Mouse (Mus musculus) megakaryocyte, embryonic 14.5 days (primary cell): ENCODE data around the gene Emc9.

Experiments
- FLI1 ChIP-seq: IDR thresholded peaks from 2 replicates; pipeline ENCODE4 v1.6.1; 2012; ENCODE audit warnings: low read length, inconsistent platforms, mixed read lengths
- GATA1 ChIP-seq: IDR thresholded peaks from 3 replicates; pipeline ENCODE4 v1.6.1; 2012; ENCODE audit warnings: mixed read lengths, low read length, inconsistent platforms, borderline replicate concordance

- no peak for TF ChIP-seq GATA1
- no peak for TF ChIP-seq FLI1
Observed at GRCm38 (mm10) chr14:55554635-55555034, 30.5 kb downstream of the Emc9 start.
